Mouse (Mus musculus): Measurements from ENCODE around the gene Cpa2.

DNA sequence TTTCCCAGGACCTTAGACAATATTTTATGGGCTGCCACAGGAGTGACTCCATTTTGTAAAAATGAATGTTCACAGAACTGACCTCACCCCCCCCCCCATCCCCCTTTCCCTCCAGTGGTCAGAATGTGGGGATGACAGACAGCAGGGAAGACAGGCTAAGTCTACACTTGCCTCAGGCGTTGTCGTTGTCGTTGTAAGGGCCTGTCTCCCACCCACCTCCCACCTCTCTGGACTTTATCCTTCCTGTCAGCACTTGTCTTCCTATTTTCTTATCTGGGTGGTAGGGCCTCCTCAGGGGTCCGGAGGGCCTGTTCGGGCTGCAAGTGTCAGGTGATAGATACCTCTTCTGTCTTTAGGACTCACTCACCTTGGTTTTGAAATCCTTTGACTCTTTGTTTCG, 895 bp downstream of the Cpa2 start:
- TF ChIP-seq EP300 (IDR thresholded peaks at IDR 0.05; ENCODE audit: insufficient read depth, low read depth, low read length) (no peak), CTCF (IDR thresholded peaks at IDR 0.05) (no peak), POLR2A (IDR thresholded peaks at IDR 0.05; ENCODE audit: insufficient read depth, low read depth, low read length) (no peak)

Data from heart, adult 2 months (tissue).